Mouse (Mus musculus) forebrain, embryonic 13.5 days (tissue): ENCODE measurements around the gene Helz2. TPM values are rescaled to one million over a fixed set of nuclear protein-coding genes. Genes with fewer than 3 reads are reported as not detected.
"Not testable (repeated sequence)": the region's sequence is repeated elsewhere in the genome, so short reads cannot be mapped to it uniquely, and the experiment has no call there.

ENCODE experiments used
- ATAC-seq: fragments of 200-750 bp; cut with Nextera tagmentation; 2 replicates; pipeline ENCODE4 v1.8.0; 2017
- H3K27ac ChIP-seq: fragments of 300-500 bp; sonication (generic); 2 replicates; pipeline ENCODE4 v1.5.1; 2015; ENCODE audit warnings: inconsistent platforms, mild to moderate bottlenecking, moderate library complexity
- H3K27me3 ChIP-seq: fragments of 300-500 bp; sonication (generic); 2 replicates; pipeline ENCODE4 v1.6.1; 2015; ENCODE audit warnings: mild to moderate bottlenecking, inconsistent platforms
- H3K36me3 ChIP-seq: fragments of 300-500 bp; sonication (generic); 2 replicates; pipeline ENCODE4 v1.6.1; 2015; ENCODE audit warnings: mild to moderate bottlenecking, inconsistent platforms; ENCODE audit not compliant: poor library complexity, severe bottlenecking
- H3K4me1 ChIP-seq: fragments of 300-500 bp; sonication (generic); 2 replicates; pipeline ENCODE4 v1.6.1; 2015; ENCODE audit warnings: inconsistent platforms
- H3K4me2 ChIP-seq: fragments of 300-500 bp; sonication (generic); 2 replicates; pipeline ENCODE4 v1.6.1; 2015; ENCODE audit warnings: inconsistent platforms, mild to moderate bottlenecking, moderate library complexity
- H3K4me3 ChIP-seq: fragments of 300-500 bp; sonication (generic); 2 replicates; pipeline ENCODE4 v1.5.1; 2015; ENCODE audit warnings: mild to moderate bottlenecking, inconsistent platforms
- H3K9ac ChIP-seq: fragments of 300-500 bp; sonication (generic); 2 replicates; pipeline ENCODE4 v1.6.1; 2015; ENCODE audit warnings: mild to moderate bottlenecking, inconsistent platforms
- H3K9me3 ChIP-seq: fragments of 300-500 bp; sonication (generic); replicated peaks from 2 replicates; pipeline ENCODE4 v1.6.1; 2016; ENCODE audit warnings: inconsistent platforms
- WGBS: fragments of 180-500 bp; shearing (Covaris S2); methylation state at CpG from one replicate; pipeline ENCODE4 v1.1.7; 2015; 5-methylcytosine and 5-hydroxymethylcytosine counted together
- polyA plus RNA-seq: library from polyadenylated mRNA; unstranded; fragments of >200 nt; fragmentation: Nextera tagmentation; extraction: Ambion mirVana; gene quantifications from 2 replicates; pipeline ENCODE4 v1.2.1, GENCODE M21; 2015

The Helz2 gene
- polyA plus RNA-seq, 1 experiment from 2014 or later, result 0.26 TPM

DNA sequence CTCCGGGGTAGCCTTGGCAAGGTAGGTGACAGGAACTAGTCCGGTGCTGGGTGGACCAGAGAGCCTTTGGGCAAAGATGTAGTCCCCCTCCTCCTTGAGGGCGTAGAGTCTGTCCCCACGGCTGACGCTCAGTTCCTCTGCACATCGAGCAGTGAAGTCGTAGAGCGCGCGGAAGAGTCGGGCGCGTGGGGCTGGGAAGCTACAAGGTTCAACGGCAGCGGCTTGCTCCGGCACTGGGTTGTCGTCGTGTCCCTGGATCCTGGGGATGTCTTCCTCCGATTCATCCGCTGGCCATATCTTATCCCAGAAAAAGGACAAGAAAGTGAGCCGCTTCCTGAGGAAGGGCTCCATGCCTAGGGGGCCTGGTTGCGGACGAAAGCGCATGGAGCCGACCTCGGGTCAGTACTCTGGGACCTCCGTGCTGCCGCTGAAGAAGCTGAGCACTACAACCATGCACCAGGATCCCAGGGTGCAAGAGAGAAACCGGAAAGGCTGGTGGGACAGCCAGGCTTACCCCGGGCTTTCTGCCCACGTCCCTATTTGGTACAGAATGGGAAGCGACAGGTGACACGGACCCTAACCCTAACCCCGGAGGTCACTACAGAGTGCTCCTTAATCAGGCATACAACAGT is 29.3 kb downstream of the Helz2 start:
- ATAC-seq, result no peak
- Histone ChIP-seq H3K9me3 (no peaks in the 10 kb centered on the region), H3K9ac (0 out of 2 replicates have a peak overlapping the region, but pooled peaks have one; percentile 23), H3K4me3 (peak overlapping the region; percentile 26), H3K4me2 (peak overlapping the region; percentile 51), H3K36me3 (no peaks in the 10 kb centered on the region), H3K4me1 (peaks cover 12% of the 10 kb centered on the region), H3K27ac (no peak overlapping the region), H3K27me3 (peaks cover 46% of the 10 kb centered on the region)
- 2% methylated on average over 34 of the region's 34 CpGs for WGBS

GRCm38 (mm10) chr2:181206118-181206517 is 35.7 kb downstream of the Helz2 start:
- ATAC-seq, result no peak
- Histone ChIP-seq H3K4me1 (no peaks in the 10 kb centered on the region), H3K36me3 (no peaks in the 10 kb centered on the region), H3K9me3 (no peaks in the 10 kb centered on the region), H3K4me3 (no peak overlapping the region), H3K4me2 (no peak overlapping the region), H3K27me3 (peaks cover 18% of the 10 kb centered on the region), H3K9ac (no peak overlapping the region), H3K27ac (no peak overlapping the region)
- 84% methylated on average over 9 of the region's 9 CpGs for WGBS

DNA sequence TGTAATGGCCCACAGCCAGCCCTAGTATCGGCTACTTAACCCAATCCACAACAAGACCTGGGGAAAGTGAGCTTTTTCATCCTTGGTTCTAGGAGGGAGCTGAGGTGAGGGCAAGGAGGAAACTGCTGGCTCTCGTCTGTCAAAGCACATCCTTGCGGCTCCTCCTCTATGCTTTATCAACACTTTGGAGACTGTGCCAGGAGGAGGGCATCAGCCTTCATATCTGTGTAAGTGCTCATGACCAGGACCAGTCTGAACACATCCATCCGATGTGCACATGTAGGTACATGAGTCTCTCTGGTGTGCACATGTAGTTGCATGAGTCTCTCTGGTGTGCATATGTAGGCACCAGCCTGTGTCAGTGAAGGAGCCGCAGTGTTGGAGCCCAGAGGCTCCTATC is 36.1 kb downstream of the Helz2 start:
- H3K4me3 ChIP-seq, result no peak overlapping the region
- H3K9ac ChIP-seq, result no peak overlapping the region
- no peaks in the 10 kb centered on the region for H3K9me3 ChIP-seq
- no peaks in the 10 kb centered on the region for H3K4me1 ChIP-seq
- no peak overlapping the region for H3K27ac ChIP-seq
- H3K27me3 ChIP-seq, result peaks cover 15% of the 10 kb centered on the region; the same call in 1 of the 2 replicates
- 82% methylated on average over 5 of the region's 5 CpGs for WGBS
- no peak for ATAC-seq
- no peaks in the 10 kb centered on the region for H3K36me3 ChIP-seq
- no peak overlapping the region for H3K4me2 ChIP-seq

DNA sequence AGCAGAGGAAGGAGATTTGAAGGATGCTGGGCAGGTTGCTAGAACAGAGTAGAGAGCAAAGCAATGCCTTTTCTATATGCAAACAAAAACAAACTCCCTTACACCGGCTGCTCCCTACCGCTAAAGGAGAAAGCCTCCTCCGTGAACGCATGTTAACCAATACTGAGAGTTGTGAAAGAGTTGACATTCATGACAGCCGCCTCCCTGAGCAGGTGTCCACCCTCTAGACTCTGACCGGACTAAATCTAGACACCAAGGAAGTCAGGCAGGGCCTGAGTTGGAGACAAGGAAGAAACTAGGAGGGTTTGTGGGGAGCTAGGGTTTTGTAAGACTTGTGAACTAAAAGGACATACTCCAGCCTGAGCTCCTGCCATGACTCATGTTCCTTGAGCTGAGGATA is 38.9 kb downstream of the Helz2 start:
- Histone ChIP-seq H3K9me3 (no peaks in the 10 kb centered on the region), H3K4me3 (no peak overlapping the region), H3K4me1 (no peaks in the 10 kb centered on the region), H3K9ac (no peak overlapping the region), H3K36me3 (no peaks in the 10 kb centered on the region), H3K27me3 (0 out of 2 replicates have a peak, but pooled peaks cover 6% of the 10 kb centered on the region), H3K27ac (no peak overlapping the region), H3K4me2 (no peak overlapping the region)
- WGBS, result 82% methylated on average over 6 of the region's 6 CpGs
- ATAC-seq, result no peak

- no peak within 1 kb of the TSS for H3K4me2 ChIP-seq
- H3K4me1 ChIP-seq, result no peaks in the 10 kb centered on the region
- no peak within 1 kb of the TSS for H3K9ac ChIP-seq
- no peak within 1 kb of the TSS for H3K27ac ChIP-seq
- H3K9me3 ChIP-seq, result no peaks in the 10 kb centered on the region
- H3K36me3 ChIP-seq, result no peaks in the 10 kb centered on the region
- H3K27me3 ChIP-seq, result 0 out of 2 replicates have a peak, but pooled peaks cover 6% of the 10 kb centered on the region
- no peak for ATAC-seq
- WGBS, result 92% methylated on average over 3 of the region's 3 CpGs
- H3K4me3 ChIP-seq, result no peak within 1 kb of the TSS
Measured at GRCm38 (mm10) chr2:181202422-181202821, 39.4 kb downstream of the Helz2 start, which contains the start of gene Ptk6. Ptk6 (minus strand) TSS chr2:181202789.

DNA sequence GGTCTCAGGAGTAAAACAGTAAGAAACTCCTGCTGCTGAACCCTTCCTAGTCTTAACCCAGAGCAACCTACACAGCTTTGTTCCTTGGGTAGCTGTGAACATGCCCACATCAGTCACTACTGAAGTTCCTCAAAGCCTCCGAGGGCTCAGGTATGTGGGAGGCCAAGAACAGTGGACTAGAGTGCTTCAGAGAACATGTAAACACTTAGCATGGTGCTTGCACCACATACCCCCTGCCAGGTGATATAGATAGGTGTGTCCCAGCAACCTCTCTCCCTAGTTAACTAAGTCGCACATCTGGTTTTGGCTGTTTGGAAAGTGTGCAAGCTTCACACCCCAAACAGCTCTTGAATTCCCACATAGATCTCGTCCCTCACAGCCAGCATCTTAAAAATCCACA is 40.2 kb downstream of the Helz2 start:
- Histone ChIP-seq H3K4me2 (no peak overlapping the region), H3K27ac (no peak overlapping the region), H3K4me1 (no peaks in the 10 kb centered on the region), H3K27me3 (0 out of 2 replicates have a peak, but pooled peaks cover 6% of the 10 kb centered on the region), H3K9ac (no peak overlapping the region), H3K9me3 (no peaks in the 10 kb centered on the region), H3K4me3 (no peak overlapping the region), H3K36me3 (no peaks in the 10 kb centered on the region)
- ATAC-seq, result no peak
- WGBS, result 69% methylated on average over 3 of the region's 3 CpGs

- no peak for ATAC-seq
- 90% methylated on average over 4 of the region's 4 CpGs for WGBS
- no peaks in the 10 kb centered on the region for H3K4me1 ChIP-seq
- no peaks in the 10 kb centered on the region for H3K36me3 ChIP-seq
- no peak overlapping the region for H3K27ac ChIP-seq
- H3K27me3 ChIP-seq, result no peaks in the 10 kb centered on the region
- H3K9ac ChIP-seq, result no peak overlapping the region
- no peak overlapping the region for H3K4me3 ChIP-seq
- no peak overlapping the region for H3K4me2 ChIP-seq
- no peaks in the 10 kb centered on the region for H3K9me3 ChIP-seq
Measured at GRCm38 (mm10) chr2:181196628-181197300, 45.1 kb downstream of the Helz2 start.

DNA sequence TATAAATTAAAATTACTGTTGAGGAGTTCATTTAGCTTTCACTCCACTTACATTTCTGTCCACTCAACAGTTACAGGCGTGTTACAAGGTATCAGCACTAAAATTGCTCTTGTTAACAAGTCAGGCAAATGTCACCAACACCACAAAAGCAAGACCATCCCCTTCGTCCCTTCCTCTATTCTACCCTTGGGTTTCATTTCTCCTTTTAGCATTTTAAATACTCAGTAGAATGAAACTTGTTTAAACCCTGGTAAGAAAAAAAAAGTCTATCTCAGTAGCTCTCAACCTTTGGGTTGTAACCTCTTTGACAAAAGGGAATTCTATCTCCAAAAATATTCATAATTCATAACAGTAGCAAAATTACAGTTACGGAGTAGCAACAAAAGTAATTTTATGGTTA is 48.8 kb downstream of the Helz2 start:
- 80% methylated on average over 3 of the region's 3 CpGs for WGBS
- no peak for ATAC-seq

GRCm38 (mm10) chr2:181191936-181192335 is 49.9 kb downstream of the Helz2 start:
- no peak for ATAC-seq

More for the DNA sequence above, 48.8 kb downstream of the Helz2 start:
- H3K9me3 ChIP-seq, result no peaks in the 10 kb centered on the region
- peaks cover 16% of the 10 kb centered on the region for H3K36me3 ChIP-seq
- H3K4me1 ChIP-seq, result peaks cover 9% of the 10 kb centered on the region
- no peaks in the 10 kb centered on the region for H3K27me3 ChIP-seq
- H3K4me3 ChIP-seq, result no peak overlapping the region
- H3K9ac ChIP-seq, result no peak overlapping the region
- H3K4me2 ChIP-seq, result no peak overlapping the region
- no peak overlapping the region for H3K27ac ChIP-seq

GRCm38 (mm10) chr2:181191385-181191784 is 50.4 kb downstream of the Helz2 start:
- not testable (repeated sequence) for ATAC-seq, H3K4me3 ChIP-seq, H3K27ac ChIP-seq, H3K9ac ChIP-seq, H3K9me3 ChIP-seq, H3K4me2 ChIP-seq, H3K27me3 ChIP-seq
- H3K4me1 ChIP-seq, result peaks cover 11% of the 10 kb centered on the region
- H3K36me3 ChIP-seq, result peaks cover 16% of the 10 kb centered on the region
- WGBS, result 86% methylated on average over 4 of the region's 4 CpGs

More at GRCm38 (mm10) chr2:181191936-181192335, 49.9 kb downstream of the Helz2 start:
- Histone ChIP-seq H3K9me3 (no peaks in the 10 kb centered on the region), H3K27ac (no peak overlapping the region), H3K36me3 (peaks cover 16% of the 10 kb centered on the region), H3K9ac (no peak overlapping the region), H3K27me3 (no peaks in the 10 kb centered on the region), H3K4me3 (no peak overlapping the region), H3K4me2 (no peak overlapping the region), H3K4me1 (peaks cover 9% of the 10 kb centered on the region)
- 61% methylated on average over 4 of the region's 4 CpGs for WGBS

- H3K9ac ChIP-seq, result no peak overlapping the region
- H3K4me1 ChIP-seq, result peaks cover 13% of the 10 kb centered on the region
- no peak overlapping the region for H3K27ac ChIP-seq
- 0 out of 2 replicates have a peak, but pooled peaks cover 6% of the 10 kb centered on the region for H3K27me3 ChIP-seq
- WGBS, result 90% methylated on average over 1 of the region's 1 CpGs
- peaks cover 16% of the 10 kb centered on the region for H3K36me3 ChIP-seq
- ATAC-seq, result no peak
- no peaks in the 10 kb centered on the region for H3K9me3 ChIP-seq
- H3K4me2 ChIP-seq, result no peak overlapping the region; the same call in 1 of the 2 replicates
- no peak overlapping the region for H3K4me3 ChIP-seq
Measured at GRCm38 (mm10) chr2:181189321-181189720, 52.5 kb downstream of the Helz2 start.

DNA sequence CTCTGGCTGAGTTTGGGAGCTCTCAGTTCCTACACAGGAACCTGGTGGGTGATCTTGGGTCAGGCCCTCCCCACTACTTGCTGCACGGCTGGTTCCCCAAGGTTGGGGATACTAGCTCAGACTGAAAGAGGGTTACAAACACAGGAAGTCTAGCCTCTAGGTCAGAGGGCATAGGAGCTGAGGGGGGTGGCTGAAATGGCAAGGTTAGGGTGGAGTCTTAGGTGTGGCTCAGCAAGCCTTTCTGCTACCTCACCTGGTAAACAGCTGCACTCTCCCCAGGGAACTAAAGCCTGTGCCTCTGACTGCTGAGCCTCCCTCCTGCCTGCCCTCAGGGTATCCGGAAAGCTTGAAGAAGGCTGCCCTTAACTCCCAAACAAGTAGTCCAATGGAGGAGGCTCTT is 53.1 kb downstream of the Helz2 start:
- Histone ChIP-seq H3K27ac (no peak overlapping the region), H3K9ac (peak overlapping the region; percentile 40), H3K4me3 (peak overlapping the region; percentile 81), H3K4me1 (peaks cover 13% of the 10 kb centered on the region), H3K27me3 (0 out of 2 replicates have a peak, but pooled peaks cover 6% of the 10 kb centered on the region), H3K36me3 (peaks cover 16% of the 10 kb centered on the region), H3K4me2 (peak overlapping the region; percentile 71), H3K9me3 (no peaks in the 10 kb centered on the region)
- ATAC-seq, result no peak
- 95% methylated on average over 2 of the region's 2 CpGs for WGBS
